Mouse (Mus musculus): ENCODE results near the gene Olig2.

The Olig2 gene

GRCm38 (mm10) chr16:91270982-91271549, 45.8 kb downstream of the Olig2 start:
- DNase-seq (ENCODE audit: low spot score): no peak

GRCm38 (mm10) chr16:91271634-91272033, 46.4 kb downstream of the Olig2 start:
- DNase-seq (ENCODE audit: low spot score): no peak
